21 mouse cellular contexts compared by ENCODE assay signal in the genomic region with DNA sequence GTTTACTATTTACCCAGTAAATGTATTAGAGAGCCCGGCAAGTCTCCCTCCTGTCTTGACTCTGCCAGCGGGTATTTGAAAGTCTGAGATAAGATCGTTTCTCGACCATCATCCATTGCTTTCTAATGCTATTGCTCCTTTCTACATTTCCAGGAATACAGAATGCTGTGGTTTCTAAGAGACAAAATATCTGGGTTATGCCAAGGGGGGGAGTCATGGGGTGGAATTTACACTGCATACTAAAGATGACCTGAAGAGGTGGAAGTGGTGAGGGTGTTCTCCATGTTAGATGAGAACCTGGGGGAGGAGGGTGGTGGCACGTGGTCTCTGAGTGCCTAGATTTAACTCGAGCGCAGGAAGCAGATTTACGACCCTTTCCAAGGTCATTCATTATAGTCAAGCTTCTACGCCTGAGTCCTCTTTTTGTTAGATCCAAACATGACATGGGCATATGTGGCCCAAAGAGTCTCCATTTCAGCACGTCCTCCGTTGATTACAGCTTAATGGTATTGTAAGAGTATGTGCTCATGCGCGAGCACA. TPM values are rescaled to one million over a fixed set of nuclear protein-coding genes. Genes with fewer than 3 reads are reported as not detected.
DNase-seq lines count a peak whose midpoint lies in the region; ATAC-seq and TF ChIP-seq lines count a peak whose summit lies in the region.
"Had no signal": no experiment of that assay in that cellular context is flagged by ENCODE, and none has a peak within 500 bp of the region (broad histone marks: within the 10 kb centered on the region; RNA-seq: fewer than 3 reads in every experiment).

No protein-coding gene starts in this region.

- no peaks in the 10 kb centered on the region for H3K36me3 ChIP-seq in kidney, embryonic 15.5 days
- no peaks in the 10 kb centered on the region for H3K36me3 ChIP-seq in kidney, adult 2 months (ENCODE audit: control insufficient read depth, insufficient read depth, low read length)
- no peaks in the 10 kb centered on the region for H3K36me3 ChIP-seq in hindbrain, embryonic 14.5 days (replicated peaks; ENCODE audit: control insufficient read depth, insufficient read depth)
- no peaks in the 10 kb centered on the region for H3K36me3 ChIP-seq in intestine, embryonic 16.5 days (ENCODE audit: control insufficient read depth, insufficient read depth, low read length)
- H3K36me3 ChIP-seq: embryonic facial prominence, embryonic 12.5 days; forebrain, embryonic 10.5 days had no signal

- no peaks in the 10 kb centered on the region for H3K9me3 ChIP-seq in kidney, embryonic 15.5 days (replicated peaks)
- no peaks in the 10 kb centered on the region for H3K9me3 ChIP-seq in hindbrain, embryonic 14.5 days (ENCODE audit: control insufficient read depth, low read length)
- H3K9me3 ChIP-seq in intestine, embryonic 16.5 days (ENCODE audit: control insufficient read depth, low read length): no peaks in the 10 kb centered on the region
- H3K9me3 ChIP-seq: embryonic facial prominence, embryonic 12.5 days; forebrain, embryonic 10.5 days had no signal

- no peaks in the 10 kb centered on the region for H3K27me3 ChIP-seq in kidney, embryonic 15.5 days
- no peaks in the 10 kb centered on the region for H3K27me3 ChIP-seq in kidney, adult 2 months (replicated peaks; ENCODE audit: control insufficient read depth, insufficient read depth, low read length)
- no peaks in the 10 kb centered on the region for H3K27me3 ChIP-seq in hindbrain, embryonic 14.5 days (ENCODE audit: control insufficient read depth, insufficient read depth, low read length)
- no peaks in the 10 kb centered on the region for H3K27me3 ChIP-seq in intestine, embryonic 16.5 days (replicated peaks; ENCODE audit: control insufficient read depth, insufficient read depth, low read length)
- H3K27me3 ChIP-seq: embryonic facial prominence, embryonic 12.5 days had no signal

- H3K4me3 ChIP-seq in kidney, embryonic 15.5 days (replicated peaks): no peak overlapping the region
- H3K4me3 ChIP-seq in kidney, adult 2 months (ENCODE audit: insufficient read depth, low read depth, low read length): no peak overlapping the region
- no peak overlapping the region for H3K4me3 ChIP-seq in hindbrain, embryonic 14.5 days (replicated peaks; ENCODE audit: low read length)
- no peak overlapping the region for H3K4me3 ChIP-seq in intestine, embryonic 16.5 days (ENCODE audit: low read length)
- H3K4me3 ChIP-seq: embryonic facial prominence, embryonic 12.5 days; forebrain, embryonic 10.5 days had no signal

- no peak for DNase-seq in kidney, adult 2 months
- DNase-seq in ES-CJ7 (ENCODE audit: low read depth, low spot score) (peak; percentile 35), adipocyte (ENCODE audit: low spot score) (peak; percentile 22)
- DNase-seq in mesoderm, embryonic 11.5 days (ENCODE audit: low read depth, low spot score): peak; percentile 58
- DNase-seq in hindbrain, embryonic 14.5 days (ENCODE audit: low spot score): no peak
- DNase-seq: adrenal gland, postnatal 14 days; cerebellum, adult 18-20 months; cerebellum, postnatal 36 days; gastrocnemius, postnatal 25 days; heart, postnatal 4 days; kidney, postnatal 36 days; layer of hippocampus, adult 9-11 months; lung, adult 18-20 months; retina, postnatal 1 day had no signal

- H3K4me1 ChIP-seq in kidney, embryonic 15.5 days: peaks cover 47% of the 10 kb centered on the region
- peaks cover 10% of the 10 kb centered on the region; the same call in 1 of the 2 replicates for H3K4me1 ChIP-seq in kidney, adult 2 months (ENCODE audit: control insufficient read depth, insufficient read depth, low read length)
- H3K4me1 ChIP-seq in hindbrain, embryonic 14.5 days (replicated peaks; ENCODE audit: control insufficient read depth, insufficient read depth, low read length): peaks cover 20% of the 10 kb centered on the region
- peaks cover 29% of the 10 kb centered on the region for H3K4me1 ChIP-seq in intestine, embryonic 16.5 days (ENCODE audit: control insufficient read depth, insufficient read depth, low read length)

- peak overlapping the region; percentile 94 for H3K27ac ChIP-seq in kidney, embryonic 15.5 days
- no peak overlapping the region for H3K27ac ChIP-seq in kidney, adult 2 months (ENCODE audit: insufficient read depth, low read depth, low read length)
- no peak overlapping the region for H3K27ac ChIP-seq in hindbrain, embryonic 14.5 days
- H3K27ac ChIP-seq in intestine, embryonic 16.5 days (ENCODE audit: low read length): no peak overlapping the region
- H3K27ac ChIP-seq: forebrain, embryonic 10.5 days had no signal

- no peak for TF ChIP-seq CTCF in kidney, adult 2 months (conservative IDR thresholded peaks at IDR 0.05; ENCODE audit: insufficient read depth, insufficient read length, low read depth, low read length)

- ATAC-seq in kidney, embryonic 15.5 days (replicated peaks; ENCODE audit: low FRiP score): no peak
- no peak for ATAC-seq in hindbrain, embryonic 14.5 days (ENCODE audit: low FRiP score)
- ATAC-seq in intestine, embryonic 16.5 days: no peak
- ATAC-seq: inflammation-experienced regulatory T-cells, adult 6 months had no signal

- H3K4me2 ChIP-seq in kidney, embryonic 15.5 days: no peak overlapping the region
- no peak overlapping the region for H3K4me2 ChIP-seq in hindbrain, embryonic 14.5 days (replicated peaks)
- H3K4me2 ChIP-seq in intestine, embryonic 16.5 days (ENCODE audit: low read depth, low read length): no peak overlapping the region
- H3K4me2 ChIP-seq: embryonic facial prominence, embryonic 12.5 days; heart, embryonic 11.5 days; midbrain, embryonic 11.5 days had no signal

- TF ChIP-seq POLR2A in kidney, adult 2 months (IDR thresholded peaks at IDR 0.05; ENCODE audit: low read depth, low read length): no peak

- 26% methylated on average over 13 of the region's 13 CpGs for WGBS in kidney, embryonic 15.5 days
- WGBS in kidney, adult 2 months: 52% methylated on average over 13 of the region's 13 CpGs
- 72% methylated on average over 13 of the region's 13 CpGs for whole genome bisulfite sequencing in hindbrain, embryonic 14.5 days
- 46% methylated on average over 13 of the region's 13 CpGs for WGBS in intestine, embryonic 16.5 days

- H3K9ac ChIP-seq in kidney, embryonic 15.5 days: no peak overlapping the region
- no peak overlapping the region for H3K9ac ChIP-seq in hindbrain, embryonic 14.5 days
- H3K9ac ChIP-seq in intestine, embryonic 16.5 days (ENCODE audit: low read depth, low read length): no peak overlapping the region
- H3K9ac ChIP-seq: embryonic facial prominence, embryonic 12.5 days had no signal

RNA-seq across cellular contexts. Expression of a gene that starts 16.7 kb away (rescaled TPM):
- 3.5 and 3.8 TPM in 2 replicates for polyA plus RNA-seq in kidney, embryonic 15.5 days (2015; fragmentation: Nextera tagmentation; extraction: Ambion mirVana)
- 1.2 and 1.3 TPM in 2 replicates for polyA plus RNA-seq in kidney, adult 2 months (2012; rRNA removed)
- polyA plus RNA-seq in hindbrain, embryonic 14.5 days (2014; fragmentation: Nextera tagmentation; extraction: Ambion mirVana): 2.7 and 3.4 TPM in 2 replicates
- 6.4 and 6.6 TPM in 2 replicates for polyA plus RNA-seq in intestine, embryonic 16.5 days (2015; fragmentation: Nextera tagmentation; extraction: Ambion mirVana)

Comparison
In these comparisons a context has a peak if more than half of its experiments do, and no peak if none do; other contexts are left out.
1. DNase-seq: peak in ES-CJ7 (single experiment), adipocyte (single experiment) and mesoderm, embryonic 11.5 days (single experiment); none in kidney, adult 2 months (single experiment) and hindbrain, embryonic 14.5 days (single experiment).